Mouse (Mus musculus) adrenal gland, adult 10 weeks (tissue): ENCODE results near the gene Upk1a. TPM values are rescaled to one million over a fixed set of nuclear protein-coding genes. Genes with fewer than 3 reads are reported as not detected.

Source experiments
- polyA plus RNA-seq: library from polyadenylated mRNA; stranded (reverse); fragments of 350-450 nt; fragmentation: Illumina TruSeq; extraction: RNeasy Lipid Tissue Mini Kit (QIAGEN cat#74804); gene quantifications from one replicate; pipeline ENCODE4 v1.2.3, GENCODE M21; 2014; ENCODE audit warnings: low read depth, low replicate concordance

Gene Upk1a
- not detected for polyA plus RNA-seq

GRCm38 (mm10) chr7:30612654-30613402 is at the start of gene Upk1a:
Gene Upk1a (minus strand): TSS chr7:30612847.

GRCm38 (mm10) chr7:30649591-30650540 is 37.2 kb upstream of the Upk1a start, which contains the start of gene Rbm42:
Gene Rbm42 (minus strand): TSS chr7:30650317.

GRCm38 (mm10) chr7:30635752-30636151 is 23.1 kb upstream of the Upk1a start, which contains the start of gene Etv2:
Gene Etv2 (minus strand): TSS chr7:30635852.

GRCm38 (mm10) chr7:30625530-30626384 is 13.1 kb upstream of the Upk1a start, which contains the start of gene Cox6b1:
Gene Cox6b1 (minus strand): TSS chr7:30626151.

GRCm38 (mm10) chr7:30598786-30599185 is 13.9 kb downstream of the Upk1a start, which contains the start of gene Zbtb32:
Gene Zbtb32 (minus strand): TSS chr7:30598909.

GRCm38 (mm10) chr7:30588676-30589434 is 23.8 kb downstream of the Upk1a start, which contains the start of gene Kmt2b:
Gene Kmt2b (minus strand): TSS chr7:30588726.

GRCm38 (mm10) chr7:30564970-30565571 is 47.6 kb downstream of the Upk1a start, which contains the start of gene Igflr1:
Gene Igflr1 (plus strand): TSS chr7:30565427.

GRCm38 (mm10) chr7:30563117-30563905 is 49.3 kb downstream of the Upk1a start, which contains the start of the genes U2af1l4, Gm49396 and Psenen:
Gene U2af1l4 (plus strand): TSS chr7:30563301.
Gene Gm49396 (plus strand): TSS chr7:30563344.
Gene Psenen (minus strand): TSS chr7:30563627.

GRCm38 (mm10) chr7:30559443-30559954 is 53.1 kb downstream of the Upk1a start, which contains the start of gene Lin37:
Gene Lin37 (minus strand): TSS chr7:30559838.

Other genes with a start within 250 kb of the Upk1a start
- 3.2 TPM for gene Tyrobp, start 199.1 kb downstream of the Upk1a start, polyA plus RNA-seq
- not detected for gene Hcst, start 193.0 kb downstream of the Upk1a start, polyA plus RNA-seq
- gene Nfkbid, start 191.1 kb downstream of the Upk1a start, polyA plus RNA-seq = not detected
- gene Aplp1, start 167.3 kb downstream of the Upk1a start, polyA plus RNA-seq = 8.6 TPM
- gene Kirrel2, start 155.2 kb downstream of the Upk1a start, polyA plus RNA-seq = not detected
- not detected for gene Nphs1, start 154.5 kb downstream of the Upk1a start, polyA plus RNA-seq
- not detected for gene Prodh2, start 119.2 kb downstream of the Upk1a start, polyA plus RNA-seq
- 0.23 TPM for gene Arhgap33, start 77.8 kb downstream of the Upk1a start, polyA plus RNA-seq
- 50.0 TPM for gene Hspb6, start 60.7 kb downstream of the Upk1a start, polyA plus RNA-seq
- 1.5 TPM for gene Proser3, start 60.5 kb downstream of the Upk1a start, polyA plus RNA-seq
- gene Lin37, start 53.0 kb downstream of the Upk1a start, polyA plus RNA-seq = 6.5 TPM
- 13.9 TPM for gene U2af1l4, start 49.5 kb downstream of the Upk1a start, polyA plus RNA-seq
- gene Gm49396, start 49.5 kb downstream of the Upk1a start, polyA plus RNA-seq = 3.4 TPM
- 31.7 TPM for gene Psenen, start 49.2 kb downstream of the Upk1a start, polyA plus RNA-seq
- gene Igflr1, start 47.4 kb downstream of the Upk1a start, polyA plus RNA-seq = not detected
- 5.8 TPM for gene Kmt2b, start 24.1 kb downstream of the Upk1a start, polyA plus RNA-seq
- not detected for gene Zbtb32, start 13.9 kb downstream of the Upk1a start, polyA plus RNA-seq
- 1,385 TPM for gene Cox6b1, start 13.3 kb upstream of the Upk1a start, polyA plus RNA-seq
- not detected for gene Etv2, start 23.0 kb upstream of the Upk1a start, polyA plus RNA-seq
- not detected for gene Rbm42, start 37.5 kb upstream of the Upk1a start, polyA plus RNA-seq
- gene Haus5, start 52.1 kb upstream of the Upk1a start, polyA plus RNA-seq = 2.0 TPM
- gene Pmis2, start 58.8 kb upstream of the Upk1a start, polyA plus RNA-seq = not detected
- gene 2200002J24Rik, start 86.1 kb upstream of the Upk1a start, polyA plus RNA-seq = not detected
- not detected for gene Atp4a, start 99.4 kb upstream of the Upk1a start, polyA plus RNA-seq
- 14.1 TPM for gene Tmem147, start 116.7 kb upstream of the Upk1a start, polyA plus RNA-seq
- not detected for gene Gapdhs, start 130.8 kb upstream of the Upk1a start, polyA plus RNA-seq
- gene Sbsn, start 138.6 kb upstream of the Upk1a start, polyA plus RNA-seq = 12.7 TPM
- gene Dmkn, start 150.9 kb upstream of the Upk1a start, polyA plus RNA-seq = 7.0 TPM
- gene Krtdap, start 175.0 kb upstream of the Upk1a start, polyA plus RNA-seq = not detected
- 1.3 TPM for gene Ffar2, start 210.9 kb upstream of the Upk1a start, polyA plus RNA-seq
- gene Ffar3, start 243.3 kb upstream of the Upk1a start, polyA plus RNA-seq = not detected
- not detected for gene Ffar1, start 248.7 kb upstream of the Upk1a start, polyA plus RNA-seq